Mouse (Mus musculus) megakaryocyte, adult 5-6 weeks (primary cell): Measurements from ENCODE around the gene Cacna1f. TPM values are rescaled to one million over a fixed set of nuclear protein-coding genes. Genes with fewer than 3 reads are reported as not detected.

ENCODE experiments used
- ATAC-seq: 2 replicates; pipeline ENCODE4 v1.8.0; 2016; ENCODE audit warnings: mild to moderate bottlenecking, inconsistent platforms; ENCODE audit not compliant: poor library complexity, severe bottlenecking
- total RNA-seq, 2 experiments: library from RNA; stranded (forward) in 1 of 2; stranded (reverse) in 1 of 2; fragments of 153-499, 151-499 nt in 1 of 2; fragments of 221-1000, 200-1000 nt in 1 of 2; gene quantifications; 2 replicates each; pipeline versions ENCODE4 v1.2.3 to v1.2.4; 2015 to 2017

Cacna1f gene
- total RNA-seq, 2 experiments from 2014 or later, result 0.07 to 0.40 TPM

GRCm38 (mm10) chrX:7673578-7674281 is 66.8 kb downstream of the Cacna1f start:
- ATAC-seq, result peak; percentile 69

GRCm38 (mm10) chrX:7674284-7675000 is 67.6 kb downstream of the Cacna1f start:
- ATAC-seq, result 0 out of 2 replicates have a peak, but pooled peaks have one; percentile 7

DNA sequence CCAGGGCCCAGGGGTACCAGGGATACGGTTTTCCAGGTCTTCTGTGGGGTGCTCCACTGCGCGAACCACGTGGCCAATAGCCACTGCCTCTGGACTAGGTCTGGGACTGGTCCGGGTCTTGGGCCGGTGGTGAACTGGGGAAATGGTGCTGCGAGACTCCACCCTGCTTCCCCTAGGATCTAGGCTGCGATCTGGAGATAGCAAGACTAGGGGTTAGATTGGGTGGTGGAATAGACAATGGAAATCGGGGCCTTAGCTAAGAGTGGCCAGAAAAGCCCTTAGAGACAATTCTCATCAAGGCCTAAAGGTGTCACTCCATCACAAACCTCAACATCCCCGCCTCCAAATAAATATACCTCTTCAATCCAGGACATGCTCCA is 68.1 kb downstream of the Cacna1f start:
- ATAC-seq, result no peak

DNA sequence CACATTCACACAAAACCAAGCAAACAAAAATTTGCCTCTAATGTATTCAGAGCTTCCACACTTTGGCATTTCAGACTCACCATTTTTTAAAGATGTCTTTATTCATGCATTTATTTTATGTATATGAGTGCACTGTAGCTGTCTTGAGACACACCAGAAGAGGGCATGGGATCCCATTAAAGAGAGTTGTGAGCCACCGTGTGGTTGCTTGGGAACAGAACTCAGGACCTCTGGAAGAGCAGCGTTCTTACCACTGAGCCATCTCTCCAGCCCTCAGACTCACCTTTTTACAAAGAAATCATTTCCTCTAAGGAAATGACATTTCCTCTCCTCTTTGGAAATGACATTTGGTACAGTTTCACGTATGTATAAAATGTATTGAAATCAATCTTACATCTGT is 72.1 kb downstream of the Cacna1f start:
- ATAC-seq, result no peak

GRCm38 (mm10) chrX:7679405-7680056 is 72.6 kb downstream of the Cacna1f start:
- peak; percentile 99 for ATAC-seq

GRCm38 (mm10) chrX:7680057-7680412 is 73.2 kb downstream of the Cacna1f start:
- no peak for ATAC-seq

DNA sequence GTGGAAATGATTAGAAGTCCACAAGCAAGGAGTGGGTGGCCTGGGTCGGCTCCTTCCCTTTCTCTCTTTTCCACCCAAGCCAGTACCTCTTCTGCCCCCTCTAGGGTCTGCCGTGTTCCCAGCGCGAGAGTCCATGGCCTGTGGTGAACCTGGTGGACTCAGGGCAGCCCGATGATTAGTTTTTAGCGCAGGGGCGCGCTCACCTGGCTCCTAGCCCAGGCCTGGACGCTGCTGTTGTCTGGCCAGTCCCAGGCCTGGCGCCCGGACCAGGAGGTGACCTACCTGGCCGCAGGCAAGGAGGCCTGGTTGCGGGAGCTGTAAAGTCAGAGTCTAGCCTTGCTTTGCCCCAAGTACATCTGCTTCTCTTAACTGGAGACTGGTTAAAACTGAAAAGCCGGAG is 74.0 kb downstream of the Cacna1f start, which contains the start of gene Magix:
Gene Magix, minus strand, starts transcription at position 388 of the 400 bp plus-strand sequence.
- ATAC-seq, result no peak

Other genes starting within 250 kb of the Cacna1f start
- gene Usp27x, start 231.3 kb upstream of the Cacna1f start, total RNA-seq (2015), result 0.09 and 0.48 TPM in 2 replicates
- 0.11 and 0.53 TPM in 2 replicates for gene Usp27x, start 231.3 kb upstream of the Cacna1f start, total RNA-seq (2017)
- gene Foxp3, start 33.4 kb upstream of the Cacna1f start, total RNA-seq (2015), result 0.41 TPM in 1 of 2 replicates, not detected in the other
- 0.49 and 0.66 TPM in 2 replicates for gene Foxp3, start 33.4 kb upstream of the Cacna1f start, total RNA-seq (2017)
- 0.05 and 0.09 TPM in 2 replicates for gene Ppp1r3f, start 32.8 kb upstream of the Cacna1f start, total RNA-seq (2015)
- gene Ppp1r3f, start 32.8 kb upstream of the Cacna1f start, total RNA-seq (2017), result 0.53 and 0.55 TPM in 2 replicates
- gene Ccdc22, start 1.6 kb upstream of the Cacna1f start, total RNA-seq (2015), result 9.5 and 12.3 TPM in 2 replicates
- gene Ccdc22, start 1.6 kb upstream of the Cacna1f start, total RNA-seq (2017), result 20.2 and 26.4 TPM in 2 replicates
- gene Syp, start 31.4 kb downstream of the Cacna1f start, total RNA-seq (2015), result 0.50 and 1.5 TPM in 2 replicates
- 1.2 and 3.7 TPM in 2 replicates for gene Syp, start 31.4 kb downstream of the Cacna1f start, total RNA-seq (2017)
- gene Prickle3, start 50.2 kb downstream of the Cacna1f start, total RNA-seq (2015), result 7.0 and 8.7 TPM in 2 replicates
- gene Prickle3, start 50.2 kb downstream of the Cacna1f start, total RNA-seq (2017), result 7.9 and 9.3 TPM in 2 replicates
- gene Plp2, start 64.3 kb downstream of the Cacna1f start, total RNA-seq (2015), result 987 and 1,037 TPM in 2 replicates
- gene Plp2, start 64.3 kb downstream of the Cacna1f start, total RNA-seq (2017), result 267 and 300 TPM in 2 replicates
- not detected in 2 replicates for gene Magix, start 74.2 kb downstream of the Cacna1f start, total RNA-seq (2015)
- 0.18 TPM in 1 of 2 replicates, not detected in the other for gene Magix, start 74.2 kb downstream of the Cacna1f start, total RNA-seq (2017)
- gene Gpkow, start 90.0 kb downstream of the Cacna1f start, total RNA-seq (2015), result 24.8 and 25.7 TPM in 2 replicates
- gene Gpkow, start 90.0 kb downstream of the Cacna1f start, total RNA-seq (2017), result 24.2 and 25.7 TPM in 2 replicates
- 25.6 and 38.7 TPM in 2 replicates for gene Wdr45, start 107.2 kb downstream of the Cacna1f start, total RNA-seq (2015)
- gene Wdr45, start 107.2 kb downstream of the Cacna1f start, total RNA-seq (2017), result 13.4 and 18.9 TPM in 2 replicates
- gene Gm45208, start 115.2 kb downstream of the Cacna1f start, total RNA-seq (2015), result not detected in 2 replicates
- gene Gm45208, start 115.2 kb downstream of the Cacna1f start, total RNA-seq (2017), result not detected in 2 replicates
- 7.8 and 20.6 TPM in 2 replicates for gene Praf2, start 121.4 kb downstream of the Cacna1f start, total RNA-seq (2015)
- gene Praf2, start 121.4 kb downstream of the Cacna1f start, total RNA-seq (2017), result 5.4 and 5.8 TPM in 2 replicates
- not detected in 2 replicates for gene Ccdc120, start 143.8 kb downstream of the Cacna1f start, total RNA-seq (2015)
- not detected in 2 replicates for gene Ccdc120, start 143.8 kb downstream of the Cacna1f start, total RNA-seq (2017)
- gene Tfe3, start 155.5 kb downstream of the Cacna1f start, total RNA-seq (2015), result 45.9 and 54.6 TPM in 2 replicates
- gene Tfe3, start 155.5 kb downstream of the Cacna1f start, total RNA-seq (2017), result 22.3 and 39.4 TPM in 2 replicates
- 39.5 and 55.4 TPM in 2 replicates for gene Gripap1, start 182.7 kb downstream of the Cacna1f start, total RNA-seq (2015)
- 70.5 and 81.9 TPM in 2 replicates for gene Gripap1, start 182.7 kb downstream of the Cacna1f start, total RNA-seq (2017)
- gene Kcnd1, start 215.2 kb downstream of the Cacna1f start, total RNA-seq (2015), result 0.39 and 0.49 TPM in 2 replicates
- gene Kcnd1, start 215.2 kb downstream of the Cacna1f start, total RNA-seq (2017), result 0.20 and 0.29 TPM in 2 replicates
- 43.2 and 50.6 TPM in 2 replicates for gene Otud5, start 234.3 kb downstream of the Cacna1f start, total RNA-seq (2015)
- gene Otud5, start 234.3 kb downstream of the Cacna1f start, total RNA-seq (2017), result 70.2 and 73.0 TPM in 2 replicates